Mouse (Mus musculus) hindbrain, embryonic 13.5 days (tissue): ENCODE data around the gene Dnajc10. TPM values are rescaled to one million over a fixed set of nuclear protein-coding genes. Genes with fewer than 3 reads are reported as not detected.

Source experiments
- ATAC-seq: fragments of 200-750 bp; cut with Nextera tagmentation; 2 replicates; pipeline ENCODE4 v1.8.0; 2017; ENCODE audit warnings: moderate TSS enrichment; ENCODE audit not compliant: low FRiP score
- H3K27ac ChIP-seq: fragments of 300-500 bp; sonication (generic); 2 replicates; pipeline ENCODE4 v1.5.1; 2015; ENCODE audit warnings: inconsistent platforms, mild to moderate bottlenecking, moderate library complexity
- H3K27me3 ChIP-seq: fragments of 300-500 bp; sonication (generic); 2 replicates; pipeline ENCODE4 v1.6.1; 2015; ENCODE audit warnings: mild to moderate bottlenecking, inconsistent platforms
- H3K36me3 ChIP-seq: fragments of 300-500 bp; sonication (generic); 2 replicates; pipeline ENCODE4 v1.6.1; 2015; ENCODE audit warnings: mild to moderate bottlenecking, inconsistent platforms
- H3K4me1 ChIP-seq: fragments of 300-500 bp; sonication (generic); replicated peaks from 2 replicates; pipeline ENCODE4 v1.6.1; 2015; ENCODE audit warnings: inconsistent platforms
- H3K4me2 ChIP-seq: fragments of 300-500 bp; sonication (generic); 2 replicates; pipeline ENCODE4 v1.6.1; 2015; ENCODE audit warnings: inconsistent platforms, mild to moderate bottlenecking, moderate library complexity
- H3K4me3 ChIP-seq: fragments of 300-500 bp; sonication (generic); 2 replicates; pipeline ENCODE4 v1.5.1; 2015; ENCODE audit warnings: mild to moderate bottlenecking, inconsistent platforms
- H3K9ac ChIP-seq: fragments of 300-500 bp; sonication (generic); 2 replicates; pipeline ENCODE4 v1.6.1; 2015; ENCODE audit warnings: mild to moderate bottlenecking, inconsistent platforms
- H3K9me3 ChIP-seq: fragments of 300-500 bp; sonication (generic); 2 replicates; pipeline ENCODE4 v1.6.1; 2016; ENCODE audit warnings: inconsistent platforms
- WGBS: fragments of 180-500 bp; shearing (Covaris S2); methylation state at CpG from one replicate; pipeline ENCODE4 v1.1.7; 2015; 5-methylcytosine and 5-hydroxymethylcytosine counted together
- polyA plus RNA-seq: library from polyadenylated mRNA; unstranded; fragments of >200 nt; fragmentation: Nextera tagmentation; extraction: Ambion mirVana; gene quantifications from 2 replicates; pipeline ENCODE4 v1.2.1, GENCODE M21; 2015

Gene Dnajc10
- polyA plus RNA-seq, 1 experiment from 2014 or later = 66.3 TPM

DNA sequence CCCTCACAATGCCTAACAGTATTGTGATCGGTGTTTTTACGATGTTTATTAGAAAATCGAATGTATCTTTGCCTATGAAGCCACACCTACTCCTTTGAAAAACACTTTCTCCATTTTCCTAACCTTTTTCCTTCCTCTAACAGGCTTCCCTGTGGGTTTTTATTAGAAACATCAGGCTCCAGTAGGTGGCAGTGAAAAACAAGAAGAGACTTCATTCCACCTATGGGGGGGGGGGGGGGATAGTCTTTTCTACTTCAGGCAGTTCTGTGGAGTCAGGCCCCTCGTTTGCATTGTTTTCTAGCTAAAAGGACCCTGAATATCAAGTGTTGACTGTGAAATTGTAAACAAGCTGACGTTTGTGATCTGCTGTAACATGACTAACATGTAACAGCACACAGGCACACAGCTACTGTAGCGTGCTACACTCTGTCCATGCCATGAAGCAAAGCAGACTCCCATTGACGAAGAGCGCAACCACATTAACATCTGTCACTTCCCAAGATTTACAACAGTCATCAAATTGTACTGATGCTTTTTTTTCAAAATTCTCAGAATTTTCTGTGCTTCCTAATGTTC is 41.5 kb downstream of the Dnajc10 start:
- 56% methylated on average over 8 of the region's 8 CpGs for WGBS
- Histone ChIP-seq H3K4me1 (no peaks in the 10 kb centered on the region), H3K9ac (no peak overlapping the region), H3K4me2 (no peak overlapping the region), H3K36me3 (peaks cover 29% of the 10 kb centered on the region), H3K27ac (no peak overlapping the region), H3K9me3 (no peaks in the 10 kb centered on the region), H3K4me3 (no peak overlapping the region), H3K27me3 (no peaks in the 10 kb centered on the region)
- ATAC-seq = peak; percentile 65; the same call in 1 of the 2 replicates

- WGBS = 89% methylated on average over 8 of the region's 8 CpGs
- Histone ChIP-seq H3K36me3 (no peaks in the 10 kb centered on the region), H3K27ac (no peak overlapping the region), H3K9me3 (no peaks in the 10 kb centered on the region), H3K4me3 (no peak overlapping the region), H3K4me1 (no peaks in the 10 kb centered on the region), H3K4me2 (no peak overlapping the region), H3K9ac (no peak overlapping the region), H3K27me3 (no peaks in the 10 kb centered on the region)
- no peak for ATAC-seq
Measured at GRCm38 (mm10) chr2:80371458-80371857, 56.2 kb downstream of the Dnajc10 start.

GRCm38 (mm10) chr2:80374892-80375291 is 59.6 kb downstream of the Dnajc10 start:
- Histone ChIP-seq H3K4me2 (no peak overlapping the region), H3K27ac (no peak overlapping the region), H3K4me1 (no peaks in the 10 kb centered on the region), H3K36me3 (no peaks in the 10 kb centered on the region), H3K4me3 (no peak overlapping the region), H3K9me3 (no peaks in the 10 kb centered on the region), H3K27me3 (no peaks in the 10 kb centered on the region), H3K9ac (no peak overlapping the region)
- no peak for ATAC-seq

DNA sequence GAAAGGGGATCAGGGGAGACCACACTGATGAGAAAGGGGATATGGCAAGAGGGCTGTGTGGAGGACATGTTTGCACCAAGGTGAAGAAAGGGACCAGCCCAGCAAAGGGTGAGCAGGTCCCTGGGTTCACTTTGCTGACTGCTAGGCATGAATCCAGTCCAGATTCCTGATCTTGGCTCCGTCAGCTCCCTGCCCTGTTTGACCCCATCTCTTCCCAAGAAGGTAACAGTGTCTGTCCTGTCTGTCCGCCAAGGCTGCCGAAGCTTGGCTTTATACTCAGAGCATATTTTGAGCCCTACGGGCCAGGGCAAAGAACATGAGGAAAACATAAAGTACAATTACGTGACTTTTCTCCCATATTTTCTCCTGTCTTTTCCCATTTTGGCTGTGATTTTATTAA is 64.6 kb downstream of the Dnajc10 start:
- WGBS = 93% methylated on average over 5 of the region's 5 CpGs

GRCm38 (mm10) chr2:80384447-80384846 is 69.2 kb downstream of the Dnajc10 start:
- ATAC-seq = no peak
- no peak overlapping the region for H3K9ac ChIP-seq
- 88% methylated on average over 4 of the region's 4 CpGs for WGBS
- H3K36me3 ChIP-seq = no peaks in the 10 kb centered on the region
- no peaks in the 10 kb centered on the region for H3K9me3 ChIP-seq
- no peaks in the 10 kb centered on the region for H3K27me3 ChIP-seq
- H3K4me2 ChIP-seq = no peak overlapping the region
- no peak overlapping the region for H3K27ac ChIP-seq
- H3K4me3 ChIP-seq = no peak overlapping the region
- H3K4me1 ChIP-seq = no peaks in the 10 kb centered on the region

More for the DNA sequence above, 64.6 kb downstream of the Dnajc10 start:
- Histone ChIP-seq H3K4me3 (no peak overlapping the region), H3K27me3 (no peaks in the 10 kb centered on the region), H3K9ac (no peak overlapping the region), H3K4me1 (no peaks in the 10 kb centered on the region), H3K9me3 (no peaks in the 10 kb centered on the region), H3K36me3 (no peaks in the 10 kb centered on the region), H3K4me2 (no peak overlapping the region), H3K27ac (no peak overlapping the region)
- no peak for ATAC-seq

DNA sequence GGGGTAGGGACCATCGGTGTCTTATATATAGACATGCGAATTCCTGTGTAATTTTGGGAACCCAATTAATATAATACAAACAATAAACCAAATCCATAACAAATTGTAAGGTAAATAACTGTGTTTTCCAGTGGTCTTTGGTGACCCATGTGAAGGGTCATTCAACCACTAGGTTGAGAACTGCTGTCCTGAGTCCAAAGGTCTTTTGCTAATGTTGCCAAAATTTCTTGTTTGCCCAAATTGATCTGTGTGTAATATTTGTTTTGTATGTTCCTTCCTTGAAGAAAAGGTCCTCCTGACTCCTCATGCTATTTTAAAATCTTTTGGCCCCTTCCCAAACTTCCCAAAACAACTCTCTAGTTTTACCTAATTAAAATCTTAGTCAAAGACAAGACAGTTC is 71.0 kb downstream of the Dnajc10 start:
- 93% methylated on average over 2 of the region's 2 CpGs for WGBS
- H3K4me1 ChIP-seq = no peaks in the 10 kb centered on the region
- no peak for ATAC-seq

GRCm38 (mm10) chr2:80387668-80388067 is 72.4 kb downstream of the Dnajc10 start:
- Histone ChIP-seq H3K4me1 (no peaks in the 10 kb centered on the region), H3K4me3 (no peak overlapping the region), H3K9me3 (no peaks in the 10 kb centered on the region), H3K27me3 (no peaks in the 10 kb centered on the region), H3K36me3 (no peaks in the 10 kb centered on the region), H3K27ac (no peak overlapping the region), H3K9ac (no peak overlapping the region), H3K4me2 (no peak overlapping the region)
- no peak for ATAC-seq
- WGBS = 82% methylated on average over 9 of the region's 9 CpGs

More for the DNA sequence above, 71.0 kb downstream of the Dnajc10 start:
- Histone ChIP-seq H3K36me3 (no peaks in the 10 kb centered on the region), H3K4me3 (no peak overlapping the region), H3K27me3 (no peaks in the 10 kb centered on the region), H3K9ac (no peak overlapping the region), H3K9me3 (no peaks in the 10 kb centered on the region), H3K27ac (no peak overlapping the region), H3K4me2 (no peak overlapping the region)

GRCm38 (mm10) chr2:80388341-80388740 is 73.1 kb downstream of the Dnajc10 start:
- Histone ChIP-seq H3K27me3 (no peaks in the 10 kb centered on the region), H3K9me3 (no peaks in the 10 kb centered on the region), H3K9ac (no peak overlapping the region), H3K4me2 (no peak overlapping the region), H3K4me1 (no peaks in the 10 kb centered on the region), H3K36me3 (no peaks in the 10 kb centered on the region), H3K27ac (no peak overlapping the region), H3K4me3 (no peak overlapping the region)
- ATAC-seq = no peak
- 88% methylated on average over 3 of the region's 3 CpGs for WGBS

DNA sequence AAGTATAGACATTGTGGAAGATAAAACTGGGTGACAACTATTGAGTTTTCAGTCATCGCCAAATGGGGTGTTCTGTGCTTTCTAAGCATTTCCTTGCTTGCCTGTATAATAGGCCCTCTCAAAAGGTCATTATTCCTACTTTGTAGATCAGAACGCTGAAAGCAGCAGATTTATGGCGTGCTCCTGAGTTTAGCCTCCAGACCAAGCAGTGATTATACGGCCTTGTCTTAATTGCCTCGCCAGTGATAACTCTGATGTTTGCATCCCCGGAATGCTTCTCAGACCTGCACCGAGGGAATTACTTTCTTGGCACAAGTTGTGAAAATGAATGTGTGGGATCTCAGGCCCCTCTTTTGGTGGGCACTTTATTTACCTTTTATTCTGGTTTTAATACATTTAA is 80.8 kb downstream of the Dnajc10 start:
- no peak overlapping the region for H3K9ac ChIP-seq
- no peaks in the 10 kb centered on the region for H3K9me3 ChIP-seq
- H3K4me1 ChIP-seq = peaks cover 10% of the 10 kb centered on the region
- no peak for ATAC-seq
- H3K4me3 ChIP-seq = no peak overlapping the region
- 64% methylated on average over 7 of the region's 7 CpGs for WGBS
- H3K36me3 ChIP-seq = no peaks in the 10 kb centered on the region
- no peak overlapping the region for H3K4me2 ChIP-seq
- H3K27ac ChIP-seq = no peak overlapping the region
- H3K27me3 ChIP-seq = 0 out of 2 replicates have a peak, but pooled peaks cover 7% of the 10 kb centered on the region

GRCm38 (mm10) chr2:80396864-80397263 is 81.6 kb downstream of the Dnajc10 start:
- WGBS = 39% methylated on average over 3 of the region's 3 CpGs
- Histone ChIP-seq H3K9ac (no peak overlapping the region), H3K4me3 (no peak overlapping the region), H3K4me2 (no peak overlapping the region), H3K4me1 (peaks cover 10% of the 10 kb centered on the region), H3K36me3 (no peaks in the 10 kb centered on the region), H3K27me3 (peaks cover 12% of the 10 kb centered on the region; the same call in 1 of the 2 replicates), H3K27ac (no peak overlapping the region), H3K9me3 (no peaks in the 10 kb centered on the region)
- ATAC-seq = no peak

DNA sequence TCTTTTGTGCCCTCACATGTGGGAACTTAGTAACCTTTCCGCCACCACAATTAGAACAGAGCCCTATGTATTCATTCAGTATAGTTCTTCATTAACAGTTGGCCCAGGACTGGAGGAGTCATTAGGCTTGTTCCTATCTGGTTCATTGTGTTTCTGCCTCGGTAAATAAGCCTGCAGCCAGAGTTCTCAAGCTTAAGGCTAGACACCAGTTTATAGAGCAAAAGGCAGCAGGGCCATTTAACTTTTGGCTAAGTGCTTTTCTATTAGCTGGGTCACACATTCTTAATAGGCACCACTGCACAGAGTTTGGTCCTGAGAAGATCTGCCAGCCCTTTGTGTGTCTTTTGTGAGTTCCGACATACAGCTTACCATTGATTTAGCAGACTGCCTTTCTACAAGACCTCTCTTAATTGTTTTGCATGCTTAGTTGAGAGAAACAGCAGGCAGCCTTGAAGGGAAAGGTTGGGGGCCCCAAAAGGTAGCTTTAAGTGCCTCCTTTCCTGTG is 83.4 kb downstream of the Dnajc10 start:
- 7% methylated on average over 3 of the region's 3 CpGs for WGBS
- H3K4me3 ChIP-seq = no peak overlapping the region
- H3K9me3 ChIP-seq = no peaks in the 10 kb centered on the region
- H3K36me3 ChIP-seq = no peaks in the 10 kb centered on the region
- H3K27ac ChIP-seq = no peak overlapping the region
- no peak overlapping the region for H3K9ac ChIP-seq
- H3K4me1 ChIP-seq = peaks cover 10% of the 10 kb centered on the region
- peaks cover 23% of the 10 kb centered on the region; the same call in 1 of the 2 replicates for H3K27me3 ChIP-seq
- H3K4me2 ChIP-seq = peak overlapping the region; percentile 17; the same call in 1 of the 2 replicates
- peak; percentile 69; the same call in 1 of the 2 replicates for ATAC-seq
